Mouse (Mus musculus) right cerebral cortex, postnatal 14 days (tissue): ENCODE data around the gene Calm3.

Source experiments
- DNase-seq: peaks from one replicate; pipeline ENCODE4 v3.0.0; 2022

Calm3 gene

GRCm38 (mm10) chr7:16938117-16938791 is 14.3 kb upstream of the Calm3 start:
- no peak for DNase-seq

- no peak for DNase-seq
Measured at GRCm38 (mm10) chr7:16937312-16937711, 13.4 kb upstream of the Calm3 start.

- peak; percentile 81 for DNase-seq
Measured at GRCm38 (mm10) chr7:16932704-16933577, 9.0 kb upstream of the Calm3 start.

- DNase-seq = peak; percentile 91
Measured at GRCm38 (mm10) chr7:16931968-16932627, 8.2 kb upstream of the Calm3 start.

- peak; percentile 73 for DNase-seq
Measured at GRCm38 (mm10) chr7:16930850-16931249, 6.9 kb upstream of the Calm3 start.

- DNase-seq = no peak
Measured at GRCm38 (mm10) chr7:16928341-16928740, 4.4 kb upstream of the Calm3 start.

GRCm38 (mm10) chr7:16923283-16924036 is 454 bp downstream of the Calm3 start:
- no peak for DNase-seq

- no peak for DNase-seq
Measured at GRCm38 (mm10) chr7:16922360-16922973, 1.4 kb downstream of the Calm3 start.

- DNase-seq = no peak
Measured at GRCm38 (mm10) chr7:16921881-16922335, 2.0 kb downstream of the Calm3 start.

- DNase-seq = no peak
Measured at GRCm38 (mm10) chr7:16920818-16921791, 2.8 kb downstream of the Calm3 start.

GRCm38 (mm10) chr7:16920150-16920579 is 3.7 kb downstream of the Calm3 start:
- no peak for DNase-seq

- no peak for DNase-seq
Measured at GRCm38 (mm10) chr7:16919395-16920149, 4.3 kb downstream of the Calm3 start.

GRCm38 (mm10) chr7:16918670-16919069 is 5.2 kb downstream of the Calm3 start:
- DNase-seq = no peak

- DNase-seq = peak; percentile 59
Measured at GRCm38 (mm10) chr7:16918014-16918413, 5.9 kb downstream of the Calm3 start.

- DNase-seq = no peak
Measured at GRCm38 (mm10) chr7:16917447-16917846, 6.5 kb downstream of the Calm3 start.

- no peak for DNase-seq
Measured at GRCm38 (mm10) chr7:16916342-16917265, 7.3 kb downstream of the Calm3 start.

GRCm38 (mm10) chr7:16915461-16916340 is 8.2 kb downstream of the Calm3 start:
- no peak for DNase-seq
